Mouse (Mus musculus) heart, postnatal 36 days (tissue): ENCODE measurements at regions not wholly inside any gene's neighbourhood (a gene's known extent, or its start where the extent isn't known, plus 50 kb on each side); places are given as distances from the start of the nearest gene placed in this dataset.
"Not testable (repeated sequence)": the region's sequence is repeated elsewhere in the genome, so short reads cannot be mapped to it uniquely, and the experiment has no call there.

ENCODE experiments used
- DNase-seq, 2 experiments: peaks; one replicate each; pipeline ENCODE4 v3.0.0; 2021 to 2022
- intact Hi-C: fragments of 180-260 bp; cut with DNase I; formaldehyde crosslinking; loops from one replicate; pipeline ENCODE4 v1.15.1; 2025

DNA sequence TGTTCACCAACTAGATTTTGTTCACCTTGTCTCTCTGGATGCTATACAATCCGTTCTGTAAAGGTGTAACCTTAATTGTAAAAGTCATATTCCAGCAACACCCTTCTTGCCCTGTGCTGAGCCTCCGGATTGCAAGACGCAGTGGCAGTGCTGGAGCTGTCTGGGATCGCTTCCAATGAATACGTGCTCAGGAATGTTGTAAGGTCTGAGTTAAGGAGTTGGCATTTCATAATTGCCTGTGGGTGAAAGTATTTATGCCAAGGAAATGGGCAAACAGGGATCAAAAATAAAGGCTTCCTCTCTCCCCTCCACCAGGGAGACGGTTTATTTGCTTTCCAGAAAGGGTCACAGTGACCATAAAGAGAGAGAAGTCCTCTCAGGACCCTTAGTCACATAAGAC, 93.3 kb downstream of the Apob start:
- DNase-seq = no peak

DNA sequence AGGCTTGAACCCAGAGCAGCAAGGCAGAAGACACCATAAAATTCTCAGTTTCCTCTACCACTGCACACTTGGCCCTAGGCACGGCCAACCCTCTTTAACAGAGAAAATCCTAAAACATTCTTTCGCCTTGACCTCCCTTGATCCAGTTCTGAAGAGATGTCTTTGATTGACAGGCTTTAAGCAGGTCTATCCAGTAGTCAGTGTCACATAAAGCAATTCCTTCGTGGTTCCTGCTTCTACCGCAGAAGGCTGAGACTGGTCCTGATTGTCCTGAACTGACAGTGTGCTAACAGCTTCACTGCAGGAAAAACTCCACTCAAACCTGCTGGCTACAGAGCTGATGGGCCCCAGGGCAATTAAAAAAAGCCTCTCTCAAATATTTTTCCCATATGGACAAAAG, 93.8 kb downstream of the Apob start:
- intact Hi-C loops = no loop called here

More for the DNA sequence above, 93.3 kb downstream of the Apob start:
- intact Hi-C loops = no loop called here

DNA sequence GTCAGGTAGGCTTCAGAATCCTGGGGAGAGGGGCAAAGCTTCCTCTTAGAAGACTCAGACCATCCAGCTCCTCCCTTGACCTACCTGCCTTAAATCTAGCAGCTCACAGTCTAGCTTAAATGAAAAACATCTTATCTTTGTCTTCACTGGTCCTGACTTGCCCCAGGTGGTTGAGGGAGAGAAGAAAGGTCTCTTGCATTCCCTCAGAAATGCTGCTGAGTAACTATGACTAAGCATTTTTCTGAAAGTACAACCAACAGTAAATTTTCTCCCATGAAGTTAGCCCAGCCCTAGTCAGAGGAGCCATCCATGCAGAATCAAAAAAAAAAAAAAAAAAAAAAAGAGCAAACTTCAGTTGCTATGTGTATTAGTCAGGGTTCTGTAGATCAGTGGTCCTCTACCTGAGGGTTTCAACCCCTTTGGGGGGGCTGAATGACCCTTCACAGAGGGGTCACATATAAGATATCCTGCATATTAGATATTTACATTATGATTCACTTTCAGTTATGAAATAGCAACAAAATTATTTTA, 98.6 kb downstream of the Apob start:
- no peak for DNase-seq
- intact Hi-C loops = no loop called here

More for the DNA sequence above, 93.8 kb downstream of the Apob start:
- no peak for DNase-seq

- no peak for DNase-seq
- intact Hi-C loops = no loop called here
Observed at GRCm38 (mm10) chr12:8077346-8077745, 99.9 kb downstream of the Apob start.

GRCm38 (mm10) chr12:8078046-8078445, 100.6 kb downstream of the Apob start:
- DNase-seq = no peak
- intact Hi-C loops = no loop called here

DNA sequence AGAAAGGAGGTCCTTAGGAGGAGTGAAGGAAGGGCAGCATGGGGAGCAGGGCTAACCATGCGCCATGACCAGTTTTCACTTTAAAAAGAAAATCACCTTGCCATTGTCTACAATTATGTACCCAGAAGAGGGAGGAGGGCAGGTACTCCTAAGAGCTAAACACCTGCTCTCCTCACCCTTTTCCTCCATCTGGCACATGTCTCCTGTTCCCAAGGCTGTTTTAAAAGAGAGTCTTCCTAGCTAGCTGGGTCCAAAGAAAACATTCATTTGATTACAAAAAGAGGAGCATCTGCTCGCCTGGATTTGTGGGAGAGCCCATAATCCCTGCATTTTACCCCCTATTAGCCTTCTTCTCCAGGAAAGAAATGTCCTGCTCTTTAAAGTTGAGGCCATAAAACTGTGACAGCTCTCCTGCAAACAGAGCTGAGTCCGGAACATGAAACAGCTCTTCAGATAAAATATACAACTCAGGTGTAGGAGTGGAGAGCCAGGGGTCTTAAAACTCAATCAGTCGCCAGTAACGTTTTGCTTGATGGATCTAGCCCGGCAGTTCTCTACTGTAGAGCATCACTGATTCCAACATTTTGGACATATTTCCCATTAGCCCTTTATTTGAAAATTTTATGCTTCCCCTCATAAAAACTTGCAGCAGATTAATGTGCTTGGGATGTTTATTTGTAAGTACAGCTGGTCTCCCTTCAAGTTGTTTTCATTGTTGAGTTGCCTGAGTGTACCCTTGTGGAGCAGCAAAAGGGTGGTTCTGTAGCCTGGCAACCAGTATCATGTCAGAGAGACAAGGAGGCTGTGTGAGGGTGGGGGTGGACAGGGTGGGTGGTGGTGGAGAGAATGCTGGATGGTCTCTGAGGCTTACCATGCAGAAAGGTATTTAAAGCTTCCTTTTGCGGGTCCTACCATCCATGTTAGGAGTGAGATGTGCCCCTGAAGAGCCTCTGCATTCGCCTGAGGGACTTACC, 105.5 kb downstream of the Apob start:
- intact Hi-C loops = no loop called here
- no peak for DNase-seq

DNA sequence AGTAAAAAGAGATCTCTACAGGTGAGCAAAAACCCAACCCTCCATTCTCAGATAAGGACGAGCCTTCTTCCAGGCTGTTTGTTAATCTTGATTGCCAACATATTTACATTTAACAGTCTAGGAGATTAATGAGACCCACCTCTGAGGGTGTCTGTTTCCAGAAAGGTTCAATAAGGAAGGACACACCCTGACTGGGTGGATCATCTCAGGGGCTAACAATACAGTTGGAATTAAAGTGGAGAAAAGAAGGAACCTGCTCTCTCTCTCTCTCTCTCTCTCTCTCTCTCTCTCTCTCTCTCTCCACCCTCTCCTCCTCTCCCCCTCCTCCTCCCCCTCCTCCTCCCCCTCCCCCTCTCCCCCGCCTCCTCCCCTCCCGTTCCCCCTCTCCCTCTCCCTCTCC, 110.5 kb downstream of the Apob start:
- intact Hi-C loops = no loop called here
- DNase-seq = no peak

- intact Hi-C loops = no loop called here
- no peak for DNase-seq
Observed at GRCm38 (mm10) chr12:8089423-8090278, 112.2 kb downstream of the Apob start.

DNA sequence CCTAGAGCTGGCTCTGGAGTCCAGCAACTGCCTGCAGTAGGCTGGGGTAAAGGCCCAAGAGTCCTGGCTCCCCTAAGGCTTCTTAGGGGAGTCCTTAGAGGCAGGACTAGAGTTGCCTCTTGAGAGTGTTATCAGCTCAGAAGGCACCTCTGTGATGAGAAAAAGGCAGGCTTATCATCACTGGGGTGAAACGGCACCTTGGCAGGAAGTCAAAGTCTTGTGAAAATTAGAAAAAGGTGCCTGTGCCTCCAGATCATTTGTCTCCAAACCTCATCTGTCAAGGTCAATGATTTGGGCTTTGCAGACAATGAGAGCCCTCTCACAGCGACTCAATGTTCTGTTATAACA, 112.8 kb downstream of the Apob start:
- intact Hi-C loops = no loop called here
- no peak for DNase-seq

DNA sequence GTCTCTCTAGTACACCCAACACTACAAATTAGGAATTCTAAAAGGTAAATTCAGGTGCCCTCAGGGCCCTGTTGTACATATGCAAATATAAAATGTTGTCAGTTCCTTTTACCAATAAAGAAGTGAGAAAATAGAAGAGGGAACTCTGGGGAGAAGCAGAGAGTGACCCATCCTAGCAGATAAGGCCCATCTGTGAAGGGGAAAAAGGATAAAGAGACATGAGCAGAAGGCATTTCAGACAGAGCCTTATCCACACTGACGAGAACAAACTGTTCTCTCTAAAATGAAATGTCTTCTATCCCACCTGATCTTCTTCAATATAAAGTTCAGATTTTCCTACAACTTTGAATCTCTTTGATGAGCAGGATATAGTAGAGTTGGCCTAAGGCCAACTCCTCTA, 114.5 kb upstream of the Ldah start:
- intact Hi-C loops = no loop called here
- DNase-seq = no peak

- no peak for DNase-seq
- intact Hi-C loops = no loop called here
Observed at GRCm38 (mm10) chr12:8095946-8096345, 112.0 kb upstream of the Ldah start.

GRCm38 (mm10) chr12:8098395-8098794, 109.5 kb upstream of the Ldah start:
- peak in 1 of 2 experiments; percentile 2 for DNase-seq

DNA sequence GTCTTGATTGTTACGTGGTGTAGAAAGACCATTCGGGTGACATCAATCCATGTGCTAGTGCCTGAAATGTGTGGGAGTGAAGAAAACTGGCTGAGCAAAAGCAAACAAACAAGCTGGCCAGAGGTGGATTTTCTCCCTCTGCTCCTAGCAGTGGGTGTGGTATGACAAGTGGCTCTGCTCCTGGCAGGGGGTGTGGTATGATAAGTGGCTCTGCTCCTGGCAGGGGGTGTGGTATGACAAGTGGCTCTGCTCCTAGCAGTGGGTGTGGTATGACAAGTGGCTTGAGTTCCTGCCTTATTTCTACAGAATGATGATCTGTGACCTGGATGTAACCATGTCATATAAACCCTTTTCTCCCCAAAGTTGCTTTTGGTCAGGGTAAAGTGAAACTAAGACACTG, 108.8 kb upstream of the Ldah start:
- intact Hi-C loops = no loop called here
- peak in 1 of 2 experiments; percentile 7 for DNase-seq

More at GRCm38 (mm10) chr12:8098395-8098794, 109.5 kb upstream of the Ldah start:
- intact Hi-C loops = not testable (repeated sequence)

- peak; percentile 14 to 43 for DNase-seq
- intact Hi-C loops = no loop called here
Observed at GRCm38 (mm10) chr12:8099821-8100220, 108.1 kb upstream of the Ldah start.

DNA sequence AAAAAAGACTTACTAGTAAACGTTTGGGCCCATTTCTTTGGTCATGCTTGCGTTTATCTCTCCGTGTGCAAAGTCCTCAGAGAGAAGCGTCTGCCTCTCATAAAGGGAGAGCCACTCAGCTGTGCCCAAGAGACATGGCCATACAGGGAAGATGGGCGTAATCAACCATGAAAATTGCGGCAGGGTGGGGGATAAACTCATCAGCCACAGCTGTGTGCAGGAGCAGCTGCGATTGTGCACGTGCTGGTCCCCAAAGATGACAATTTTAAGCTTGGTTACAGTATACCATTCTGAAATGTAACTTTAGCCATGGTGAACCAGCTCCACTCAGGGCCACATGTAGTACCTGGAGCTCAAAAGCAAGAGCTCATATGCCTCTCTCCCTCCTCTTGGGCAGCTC, 106.1 kb upstream of the Ldah start:
- intact Hi-C loops = no loop called here

DNA sequence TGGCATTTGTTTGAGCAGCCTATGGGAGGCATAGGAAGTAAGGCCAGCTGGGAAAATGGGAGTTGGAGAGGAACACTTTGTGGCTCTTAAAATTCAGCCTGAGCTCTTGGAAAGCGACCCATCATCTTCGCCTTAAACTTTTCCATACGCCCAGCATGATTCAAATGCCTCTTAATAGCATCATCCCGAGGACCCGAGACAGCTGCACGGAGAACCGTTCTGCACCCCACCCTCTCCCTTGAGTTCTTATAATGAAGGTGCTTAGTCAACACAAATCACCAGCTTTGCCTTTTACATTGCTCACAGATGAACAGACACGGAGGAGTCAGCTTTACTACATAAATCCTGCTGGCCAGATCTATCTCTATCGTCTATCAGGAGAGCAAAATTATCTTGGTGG, 104.6 kb upstream of the Ldah start:
- DNase-seq = no peak
- intact Hi-C loops = no loop called here

More for the DNA sequence above, 106.1 kb upstream of the Ldah start:
- no peak for DNase-seq

DNA sequence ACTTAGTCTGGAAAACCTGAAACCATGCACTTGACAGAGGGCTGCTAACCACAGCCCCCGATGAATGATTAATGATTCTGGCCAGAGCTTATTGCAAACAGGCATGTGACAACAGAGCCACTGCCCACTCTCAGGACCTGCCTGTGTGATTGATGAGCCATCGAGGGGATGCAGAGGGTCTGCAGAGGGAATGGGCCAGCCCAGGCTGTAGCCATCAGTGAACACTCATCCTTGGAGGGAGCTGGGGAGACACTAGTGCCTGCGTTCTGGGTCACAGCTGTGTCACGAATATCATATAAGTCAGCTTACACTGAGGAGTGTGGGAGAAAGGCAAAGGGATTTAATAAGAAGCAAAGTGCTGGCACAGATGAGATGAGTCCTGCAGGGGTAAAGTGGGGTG, 100.8 kb upstream of the Ldah start:
- no peak for DNase-seq
- intact Hi-C loops = no loop called here

GRCm38 (mm10) chr12:8109203-8109770, 98.6 kb upstream of the Ldah start:
- intact Hi-C loops = no loop called here
- no peak for DNase-seq

DNA sequence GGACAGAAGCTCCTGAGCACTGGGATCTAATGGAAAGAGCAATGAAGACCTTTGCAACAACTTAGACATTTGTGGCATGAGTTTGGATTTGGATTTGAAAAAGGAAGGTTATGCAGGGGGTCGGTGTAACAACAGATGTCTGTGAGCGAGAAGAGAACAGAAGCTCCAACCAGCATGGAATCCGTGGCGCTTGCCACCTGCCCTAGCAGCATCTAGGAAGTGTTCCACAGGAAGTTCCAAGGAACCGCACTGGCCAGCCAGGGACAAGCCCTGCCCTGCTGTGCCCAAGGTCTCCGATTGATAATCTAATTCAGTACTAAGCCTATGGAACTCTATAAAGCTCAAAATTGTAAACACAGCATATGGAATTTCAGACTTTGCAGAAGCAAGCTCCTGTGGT, 98.0 kb upstream of the Ldah start:
- intact Hi-C loops = no loop called here
- DNase-seq = no peak

GRCm38 (mm10) chr12:8110297-8110696, 97.6 kb upstream of the Ldah start:
- no peak for DNase-seq
- intact Hi-C loops = no loop called here

GRCm38 (mm10) chr12:8111484-8111883, 96.4 kb upstream of the Ldah start:
- DNase-seq = no peak
- intact Hi-C loops = no loop called here
